Mouse (Mus musculus): Measurements from ENCODE around the gene Kif9.

GRCm38 (mm10) chr9:110532538-110533291 is 56.0 kb downstream of the Kif9 start, which contains the start of gene Setd2:
- TF ChIP-seq CTCF (IDR thresholded peaks at IDR 0.05; ENCODE audit: borderline replicate concordance, insufficient read depth, low read length) (no peak), POLR2A (IDR thresholded peaks at IDR 0.05; ENCODE audit: low read depth, low read length) (peak; percentile 44; the same call in 1 of the 2 replicates)
